Mouse (Mus musculus) G1E (cell line): Measurements from ENCODE around the gene Pcp4l1. TPM values are rescaled to one million over a fixed set of nuclear protein-coding genes. Genes with fewer than 3 reads are reported as not detected.

Experiments used
- ATAC-seq: 2 replicates; pipeline ENCODE4 v1.8.0; 2016; ENCODE audit warnings: mild to moderate bottlenecking; ENCODE audit not compliant: insufficient number of reproducible peaks, poor library complexity, low FRiP score, severe bottlenecking; ENCODE audit errors: extremely low read depth
- DNase-seq: peaks from one replicate; pipeline ENCODE4 v3.0.0; 2012; ENCODE audit warnings: low spot score
- H3K27me3 ChIP-seq: 2 replicates; pipeline ENCODE4 v1.6.1; 2012; ENCODE audit warnings: mild to moderate bottlenecking, low read length, inconsistent platforms; ENCODE audit not compliant: insufficient read depth
- H3K36me3 ChIP-seq: replicated peaks from 2 replicates; pipeline ENCODE3; 2012; ENCODE audit warnings: mild to moderate bottlenecking, inconsistent platforms
- H3K4me1 ChIP-seq: 2 replicates; pipeline ENCODE4 v1.6.1; 2012; ENCODE audit warnings: low read depth, low read length, inconsistent platforms, mixed read lengths; ENCODE audit not compliant: insufficient read depth
- H3K4me3 ChIP-seq: 2 replicates; pipeline ENCODE4 v1.5.1; 2012; ENCODE audit warnings: low read depth, mild to moderate bottlenecking, inconsistent platforms, low read length, moderate library complexity, mixed read lengths
- H3K9me3 ChIP-seq: replicated peaks from 2 replicates; pipeline ENCODE4 v1.6.1; 2012; ENCODE audit warnings: inconsistent platforms
- CTCF ChIP-seq: IDR thresholded peaks from 2 replicates; pipeline ENCODE4 v1.5.1; 2012; ENCODE audit warnings: low read depth, low read length, inconsistent platforms, mixed read lengths
- GATA1 ChIP-seq: IDR thresholded peaks from 2 replicates; pipeline ENCODE4 v1.6.1; 2012; ENCODE audit warnings: borderline replicate concordance, low read length, inconsistent platforms, mixed read lengths
- GATA2 ChIP-seq: IDR thresholded peaks from 2 replicates; pipeline ENCODE4 v1.6.1; 2012; ENCODE audit warnings: low read depth, low read length, inconsistent platforms, borderline replicate concordance
- POLR2AphosphoS5 ChIP-seq: IDR thresholded peaks from 2 replicates; pipeline ENCODE4 v1.6.1; 2012; ENCODE audit warnings: low read depth, low read length, inconsistent platforms; ENCODE audit not compliant: insufficient replicate concordance
- TAL1 ChIP-seq: conservative IDR thresholded peaks from 2 replicates; pipeline ENCODE4 v1.6.1; 2012; ENCODE audit warnings: low read depth, low read length, inconsistent platforms, mixed read lengths
- polyA plus RNA-seq: library from polyadenylated mRNA; stranded (reverse); fragments of >175 nt; gene quantifications from 2 replicates; pipeline ENCODE4 v1.2.3, GENCODE M21; 2012
- total RNA-seq, 2 experiments: library from RNA; stranded (forward) in 1 of 2; stranded (reverse) in 1 of 2; fragments of 200-1000 nt in 1 of 2; fragments of >200 nt in 1 of 2; fragmentation: Nextera tagmentation in 1 of 2; gene quantifications; 2 replicates each; pipeline ENCODE4 v1.2.3; 2014 to 2017

Pcp4l1 gene
- total and polyA plus RNA-seq, 3 experiments, result 0.16 TPM; not detected in 2

DNA sequence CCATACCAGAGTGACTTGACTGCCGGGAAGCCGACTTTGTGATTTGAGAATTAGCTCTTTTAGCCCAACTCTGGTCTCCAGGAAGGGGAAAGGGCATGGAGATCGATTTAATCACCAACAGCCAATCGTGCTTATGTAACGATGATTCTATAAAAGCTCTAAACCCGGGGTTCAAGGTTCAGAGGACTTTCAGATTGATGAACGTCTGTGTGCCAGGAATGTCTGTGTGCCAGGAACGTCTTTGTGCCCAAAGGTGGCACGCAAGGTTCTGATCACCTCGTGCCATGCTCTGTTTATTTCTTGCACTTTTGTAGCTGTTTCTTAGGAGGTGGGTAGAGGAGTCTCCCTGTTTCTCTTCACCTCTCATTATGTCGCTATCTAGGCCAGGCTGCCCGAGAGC, 27.2 kb downstream of the Pcp4l1 start:
- TF ChIP-seq TAL1, result no peak
- TF ChIP-seq GATA2, result no peak
- no peaks in the 10 kb centered on the region for H3K36me3 ChIP-seq
- H3K4me1 ChIP-seq, result no peaks in the 10 kb centered on the region
- no peaks in the 10 kb centered on the region for H3K9me3 ChIP-seq
- no peak for ATAC-seq
- no peak overlapping the region for H3K4me3 ChIP-seq
- peaks cover 30% of the 10 kb centered on the region for H3K27me3 ChIP-seq
- no peak for DNase-seq

- no peak overlapping the region for H3K4me3 ChIP-seq
- H3K36me3 ChIP-seq, result no peaks in the 10 kb centered on the region
- no peaks in the 10 kb centered on the region for H3K4me1 ChIP-seq
- no peak for DNase-seq
- no peak for ATAC-seq
- peaks cover 13% of the 10 kb centered on the region for H3K27me3 ChIP-seq
- TF ChIP-seq CTCF (no peak), TAL1 (no peak), GATA2 (no peak)
- no peaks in the 10 kb centered on the region for H3K9me3 ChIP-seq
These were observed 30.3 kb downstream of the Pcp4l1 start for GRCm38 (mm10) chr1:171165629-171166345.

DNA sequence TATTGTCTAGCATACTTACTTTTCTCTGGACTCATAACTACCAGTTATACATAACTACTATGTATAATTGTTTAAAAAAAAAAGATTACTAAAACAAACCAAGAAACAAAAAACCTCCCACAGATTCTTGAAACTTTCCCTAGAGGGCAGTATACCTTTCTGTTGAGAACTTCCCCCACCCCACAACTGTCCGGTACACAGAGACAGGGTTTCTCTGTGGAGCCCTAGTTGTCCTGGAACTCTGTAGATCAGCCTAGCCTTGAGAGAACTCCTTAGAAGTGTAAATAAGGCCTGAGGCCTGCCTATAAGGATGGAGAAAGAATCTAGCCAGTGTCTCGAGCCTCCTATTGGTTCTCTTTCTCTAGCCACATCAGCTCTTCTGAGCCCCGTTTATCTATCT, 31.8 kb downstream of the Pcp4l1 start:
- no peaks in the 10 kb centered on the region for H3K9me3 ChIP-seq
- no peak overlapping the region for H3K4me3 ChIP-seq
- no peak for TF ChIP-seq POLR2AphosphoS5
- TF ChIP-seq CTCF, result no peak
- no peak for TF ChIP-seq GATA2
- TF ChIP-seq TAL1, result no peak
- TF ChIP-seq GATA1, result no peak
- H3K4me1 ChIP-seq, result no peaks in the 10 kb centered on the region; the same call in 1 of the 2 replicates
- H3K36me3 ChIP-seq, result no peaks in the 10 kb centered on the region
- ATAC-seq (no peak), DNase-seq (no peak)
- H3K27me3 ChIP-seq, result peaks cover 21% of the 10 kb centered on the region

DNA sequence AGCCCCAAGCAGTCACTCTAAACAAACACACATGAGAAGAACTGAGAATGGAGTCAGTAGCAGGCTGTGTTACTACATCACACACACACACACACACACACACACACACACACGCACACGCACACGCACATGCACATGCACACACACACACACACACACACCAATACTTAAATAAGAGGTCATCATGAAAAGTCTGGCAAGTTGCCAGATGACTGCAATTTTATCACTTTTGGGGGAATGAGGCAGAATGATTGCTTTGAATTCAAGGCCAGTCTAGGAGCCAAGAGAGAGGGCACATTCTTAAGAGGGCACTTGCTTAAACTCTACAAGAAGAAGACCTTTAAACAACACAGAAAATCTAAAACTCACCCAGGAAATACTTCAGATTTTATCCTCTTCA, 33.5 kb downstream of the Pcp4l1 start:
- peaks cover 17% of the 10 kb centered on the region for H3K27me3 ChIP-seq
- ATAC-seq, result no peak
- H3K9me3 ChIP-seq, result no peaks in the 10 kb centered on the region
- DNase-seq, result no peak
- H3K4me1 ChIP-seq, result no peaks in the 10 kb centered on the region; the same call in 1 of the 2 replicates
- TF ChIP-seq TAL1 (no peak), CTCF (no peak), GATA2 (no peak), GATA1 (no peak), POLR2AphosphoS5 (no peak)
- no peak overlapping the region for H3K4me3 ChIP-seq
- no peaks in the 10 kb centered on the region for H3K36me3 ChIP-seq

DNA sequence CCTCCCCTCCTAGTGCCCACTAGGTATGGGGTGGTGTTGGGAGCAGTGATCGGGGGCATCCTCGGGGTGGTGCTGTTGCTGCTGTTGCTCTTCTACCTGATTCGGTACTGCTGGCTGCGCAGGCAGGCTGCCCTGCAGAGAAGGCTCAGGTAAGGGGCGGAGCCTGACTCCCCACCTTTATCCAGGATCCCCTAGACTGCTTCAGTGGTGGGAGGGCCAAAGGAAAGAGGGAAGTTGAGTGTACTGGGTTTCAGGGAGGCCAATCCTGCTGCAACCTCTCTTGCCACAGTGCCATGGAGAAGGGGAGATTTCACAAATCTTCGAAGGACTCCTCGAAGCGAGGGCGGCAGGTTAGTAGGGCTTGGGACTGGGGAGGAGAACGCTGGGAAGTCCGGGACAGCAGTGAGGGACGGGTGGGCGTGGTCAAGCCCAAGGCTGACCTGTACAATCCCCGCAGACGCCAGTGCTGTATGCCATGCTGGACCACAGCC, 36.5 kb downstream of the Pcp4l1 start:
- no peaks in the 10 kb centered on the region for H3K9me3 ChIP-seq
- peaks cover 3% of the 10 kb centered on the region; the same call in 1 of the 2 replicates for H3K4me1 ChIP-seq
- peaks cover 34% of the 10 kb centered on the region for H3K27me3 ChIP-seq
- no peak for TF ChIP-seq CTCF
- no peak for TF ChIP-seq TAL1
- TF ChIP-seq GATA2, result no peak
- no peaks in the 10 kb centered on the region for H3K36me3 ChIP-seq
- DNase-seq (no peak), ATAC-seq (no peak)
- no peak overlapping the region for H3K4me3 ChIP-seq

DNA sequence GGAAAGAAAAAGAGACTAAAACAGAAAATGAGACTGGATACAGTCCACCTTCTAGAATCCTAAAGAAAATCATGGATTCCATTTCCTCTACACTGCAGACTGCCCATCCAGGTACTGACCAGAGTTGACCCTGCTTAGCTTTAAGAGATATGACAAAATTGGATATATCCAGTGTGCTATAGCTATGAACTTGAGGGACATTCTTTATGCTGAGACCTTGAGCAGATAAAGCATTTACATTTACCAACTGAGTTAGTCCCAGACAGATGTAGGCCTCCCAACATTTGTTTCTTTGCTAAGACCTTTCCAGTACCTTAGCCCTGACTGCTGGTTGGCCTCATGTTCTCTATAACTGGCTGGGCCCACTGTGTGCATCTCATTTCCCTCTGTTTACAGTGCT, 38.1 kb downstream of the Pcp4l1 start:
- TF ChIP-seq GATA2 (no peak), CTCF (no peak), POLR2AphosphoS5 (no peak), TAL1 (no peak), GATA1 (no peak)
- ATAC-seq, result no peak
- no peak overlapping the region for H3K4me3 ChIP-seq
- DNase-seq, result no peak
- H3K9me3 ChIP-seq, result no peaks in the 10 kb centered on the region
- H3K27me3 ChIP-seq, result peaks cover 34% of the 10 kb centered on the region
- H3K36me3 ChIP-seq, result no peaks in the 10 kb centered on the region
- peaks cover 3% of the 10 kb centered on the region; the same call in 1 of the 2 replicates for H3K4me1 ChIP-seq

GRCm38 (mm10) chr1:171156644-171157043, 39.4 kb downstream of the Pcp4l1 start:
- peaks cover 3% of the 10 kb centered on the region; the same call in 1 of the 2 replicates for H3K4me1 ChIP-seq
- no peak for ATAC-seq
- TF ChIP-seq POLR2AphosphoS5 (no peak), GATA2 (no peak), TAL1 (no peak), CTCF (no peak), GATA1 (no peak)
- peaks cover 34% of the 10 kb centered on the region for H3K27me3 ChIP-seq
- DNase-seq, result no peak
- no peaks in the 10 kb centered on the region for H3K9me3 ChIP-seq
- no peak overlapping the region for H3K4me3 ChIP-seq
- H3K36me3 ChIP-seq, result no peaks in the 10 kb centered on the region
